Mouse (Mus musculus) spleen, postnatal 36 days (tissue): ENCODE measurements around the gene Preb.

Source experiments
- DNase-seq, 2 experiments: peaks; one replicate each; pipeline ENCODE4 v3.0.0; 2022; ENCODE audit warnings: low spot score in 2 of 2, mixed read lengths in 1 of 2

The Preb gene

GRCm38 (mm10) chr5:30954556-30954955 lies 5.6 kb downstream of the Preb start:
- no peak for DNase-seq

GRCm38 (mm10) chr5:30954065-30954464 lies 6.1 kb downstream of the Preb start:
- DNase-seq, result no peak

GRCm38 (mm10) chr5:30952551-30952950 lies 7.6 kb downstream of the Preb start:
- no peak for DNase-seq

- DNase-seq, result no peak
Measured at GRCm38 (mm10) chr5:30951706-30952105, 8.5 kb downstream of the Preb start.

DNA sequence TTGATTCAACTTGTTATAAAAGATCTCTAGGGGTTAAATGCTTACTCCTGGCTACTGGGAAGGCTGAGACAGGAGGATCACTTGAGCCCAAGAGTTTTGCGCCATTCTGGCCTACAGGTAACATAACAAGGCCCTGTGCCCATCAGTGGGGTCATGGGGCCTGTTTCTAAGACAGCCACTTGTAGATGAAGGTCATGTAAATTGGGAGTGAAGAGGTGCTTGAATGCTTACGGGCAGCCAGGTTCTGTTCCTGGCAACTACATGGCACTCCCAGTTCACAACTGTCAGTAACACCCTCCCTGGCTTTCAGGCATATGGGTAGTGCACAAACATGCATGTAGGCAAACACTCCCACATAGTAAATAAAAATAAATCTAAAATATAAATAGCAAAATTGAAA lies 9.2 kb downstream of the Preb start:
- DNase-seq, result no peak

- no peak for DNase-seq
Measured at GRCm38 (mm10) chr5:30950451-30950850, 9.7 kb downstream of the Preb start.

DNA sequence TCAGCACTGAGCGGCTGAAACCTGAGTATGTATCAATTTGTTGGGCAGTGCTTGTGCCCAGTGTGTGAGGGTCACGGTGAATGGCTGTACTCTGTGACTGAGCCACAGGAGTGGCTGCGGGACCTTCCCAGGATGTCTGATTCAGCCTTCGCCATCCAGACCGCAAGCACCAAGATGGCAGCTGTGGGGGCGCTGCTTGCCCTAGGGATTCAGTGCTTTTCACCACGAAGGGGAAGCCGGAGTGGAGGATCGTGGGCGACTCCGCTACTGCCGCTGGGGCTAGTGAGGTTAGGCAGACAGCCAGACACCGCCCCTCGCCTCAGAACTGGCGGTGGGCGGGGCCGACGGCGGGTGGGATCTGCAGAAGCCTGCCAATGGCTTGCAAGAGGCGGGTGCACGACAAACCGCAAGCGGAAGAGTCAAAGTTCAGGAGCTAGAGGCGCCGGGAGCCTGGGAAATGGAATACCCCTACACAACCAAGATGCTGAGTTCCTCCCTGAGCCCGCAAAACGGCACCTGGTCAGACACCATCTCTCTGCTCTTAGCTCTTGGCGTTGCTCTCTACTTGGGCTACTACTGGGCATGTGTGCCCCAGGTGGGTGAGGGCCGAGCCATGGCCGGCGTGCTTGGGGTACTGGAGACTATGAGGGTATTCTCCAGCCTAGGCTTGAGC lies 10.4 kb downstream of the Preb start:
- DNase-seq, result peak; percentile 91 to 92

- DNase-seq, result no peak
Measured at GRCm38 (mm10) chr5:30948620-30949019, 11.5 kb downstream of the Preb start.

DNA sequence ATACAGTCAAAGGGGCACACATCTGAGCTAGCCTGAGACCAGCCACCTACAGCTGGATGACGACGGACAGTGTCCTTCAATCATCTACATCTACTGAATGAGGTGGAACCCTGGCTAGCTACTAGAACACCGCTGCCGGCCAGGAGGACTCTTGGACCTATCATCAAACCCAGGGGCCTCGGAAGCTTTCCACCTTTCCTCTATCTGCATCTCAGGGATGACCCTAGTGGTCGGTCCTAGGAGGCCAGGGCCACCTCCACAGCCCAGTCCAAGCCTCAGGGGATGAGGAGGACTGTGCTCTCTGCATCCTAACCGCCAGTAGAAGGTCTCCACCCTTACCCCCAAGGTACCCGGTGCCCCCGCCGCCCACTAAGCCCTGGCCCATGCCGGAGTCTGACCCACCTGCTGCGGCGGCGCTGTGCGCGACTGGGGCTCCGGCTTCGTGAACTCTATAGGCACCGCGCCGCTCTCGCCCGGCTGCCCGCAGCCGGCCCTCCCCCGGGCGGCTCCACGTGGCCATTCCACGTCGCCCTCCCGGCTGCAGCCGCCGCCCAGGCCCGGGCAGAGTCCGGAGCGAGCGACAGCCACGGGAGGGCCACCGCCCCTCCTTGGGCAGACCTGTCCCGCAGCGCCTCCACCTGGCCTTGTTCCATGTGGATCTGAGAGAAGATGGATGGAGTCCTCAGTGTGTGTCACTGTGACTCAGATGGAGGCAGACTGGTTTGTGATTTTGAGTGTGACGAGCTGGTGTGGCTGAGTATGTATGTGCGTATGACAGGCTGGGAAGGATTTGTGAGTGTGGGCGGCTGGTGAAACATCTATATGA lies 15.0 kb downstream of the Preb start, which contains the start of gene Cgref1:
TSS of gene Cgref1 (minus strand) at position 636 of the 826 bp plus-strand sequence.
- no peak for DNase-seq

- DNase-seq, result no peak
Measured at GRCm38 (mm10) chr5:30944344-30944743, 15.8 kb downstream of the Preb start.

GRCm38 (mm10) chr5:30943004-30943403 lies 17.2 kb downstream of the Preb start:
- DNase-seq, result no peak

GRCm38 (mm10) chr5:30934725-30935461 lies 25.3 kb downstream of the Preb start:
- DNase-seq, result no peak

GRCm38 (mm10) chr5:30933705-30934104 lies 26.5 kb downstream of the Preb start:
- DNase-seq, result no peak

DNA sequence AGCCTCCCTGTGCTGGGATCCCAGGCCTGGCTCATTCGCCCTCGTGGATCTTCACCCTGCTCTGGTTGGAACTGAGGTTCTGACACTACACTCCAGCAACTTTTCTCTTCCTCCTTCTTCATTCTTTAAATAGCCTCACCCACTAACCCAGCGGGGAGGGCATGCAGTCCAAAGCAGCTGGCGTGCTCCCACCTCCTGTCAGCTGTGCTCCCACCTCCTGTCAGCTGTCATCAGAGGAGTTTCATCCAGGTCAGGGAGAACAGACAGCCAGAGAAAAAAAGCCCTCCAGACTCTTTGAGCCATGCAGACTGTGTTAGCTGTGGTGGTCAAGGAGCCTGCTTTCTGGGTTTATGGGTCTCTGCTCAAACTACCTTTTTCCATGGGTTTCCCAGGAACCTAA lies 28.8 kb downstream of the Preb start:
- no peak for DNase-seq

- DNase-seq, result no peak
Measured at GRCm38 (mm10) chr5:30930846-30931245, 29.3 kb downstream of the Preb start.

DNA sequence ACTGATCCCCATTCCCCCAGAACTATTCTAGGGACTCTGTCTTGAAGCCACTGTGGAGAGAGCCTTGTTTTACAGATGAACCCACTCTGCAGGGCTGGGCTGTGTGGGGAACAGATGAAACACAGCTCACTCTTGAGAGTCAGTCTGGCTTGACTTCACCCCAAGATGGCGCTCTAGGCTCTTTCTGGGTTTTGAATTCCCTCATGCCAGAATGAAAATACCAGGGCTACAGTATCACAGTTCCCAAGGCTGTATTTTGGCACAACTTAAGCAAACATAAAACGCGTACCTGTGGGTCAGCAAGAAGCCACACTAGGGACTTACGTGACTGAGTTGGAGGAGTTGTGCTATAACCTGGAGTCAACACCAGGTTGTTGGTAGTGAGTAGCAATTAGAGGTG lies 30.0 kb downstream of the Preb start:
- peak in 1 of 2 experiments; percentile 35 for DNase-seq

GRCm38 (mm10) chr5:30927945-30928529 lies 32.1 kb downstream of the Preb start:
- DNase-seq, result no peak

DNA sequence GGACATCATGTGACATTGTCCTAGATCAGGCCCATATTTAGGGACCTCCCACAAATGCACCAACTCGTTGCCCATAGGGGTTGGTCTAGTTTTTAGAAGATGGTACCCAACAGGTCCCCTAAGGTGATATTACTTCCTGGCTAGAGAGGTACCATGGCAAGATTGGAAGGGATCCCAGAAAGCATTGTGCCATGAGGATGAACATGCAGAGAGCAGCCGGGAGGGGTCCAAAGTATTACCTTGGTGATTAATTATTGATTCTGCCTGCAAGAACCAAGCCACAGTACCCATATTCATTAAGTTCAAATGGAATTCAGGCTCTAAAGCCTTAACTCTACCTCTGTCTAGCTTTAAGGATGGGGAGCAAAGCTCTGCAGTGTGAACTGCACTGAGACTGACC lies 34.1 kb downstream of the Preb start:
- DNase-seq, result no peak

GRCm38 (mm10) chr5:30925217-30925616 lies 34.9 kb downstream of the Preb start:
- no peak for DNase-seq

- no peak for DNase-seq
Measured at GRCm38 (mm10) chr5:30924614-30925013, 35.5 kb downstream of the Preb start.

GRCm38 (mm10) chr5:30923119-30923518 lies 37.0 kb downstream of the Preb start:
- DNase-seq, result no peak

DNA sequence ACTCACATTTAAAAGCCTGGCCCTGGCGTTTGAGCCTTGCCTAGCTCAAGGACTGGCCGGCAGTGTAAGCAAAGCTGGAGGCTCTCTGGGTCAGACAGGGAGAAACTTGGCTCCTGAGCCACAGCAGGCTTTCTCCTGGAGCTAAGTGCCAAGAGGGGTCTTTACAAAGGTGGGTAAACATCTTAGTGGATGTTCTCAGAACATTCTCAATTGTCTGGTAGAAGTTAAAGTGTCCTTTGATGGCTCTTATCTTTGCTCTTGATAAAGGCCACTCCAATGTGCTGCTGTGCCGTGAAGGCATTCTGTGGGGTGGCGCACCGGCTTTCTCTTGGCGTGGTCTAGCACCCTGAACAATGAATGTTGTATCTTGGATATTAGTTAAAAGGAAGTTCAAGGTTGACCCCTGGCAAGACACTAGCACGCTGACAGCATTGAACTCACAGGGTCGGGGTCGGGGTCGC lies 37.5 kb downstream of the Preb start:
- DNase-seq, result no peak
